Mouse (Mus musculus) heart, embryonic 11.5 days (tissue): ENCODE measurements around the gene Apom. TPM values are rescaled to one million over a fixed set of nuclear protein-coding genes. Genes with fewer than 3 reads are reported as not detected.
A peak's percentile ranks its signal among the peaks of the same experiment; 100 is the strongest.

Experiments used
- ATAC-seq: fragments of 200-750 bp; cut with Nextera tagmentation; replicated peaks from 2 replicates; pipeline ENCODE4 v1.8.0; 2017; ENCODE audit warnings: moderate library complexity; ENCODE audit not compliant: insufficient number of reproducible peaks, low FRiP score, low TSS enrichment
- H3K27ac ChIP-seq: fragments of 300-500 bp; sonication (generic); 2 replicates; pipeline ENCODE4 v1.5.1; 2014; ENCODE audit warnings: mild to moderate bottlenecking, low read depth, low read length
- H3K27me3 ChIP-seq: fragments of 300-500 bp; sonication (generic); 2 replicates; pipeline ENCODE4 v1.6.1; 2014; ENCODE audit warnings: mild to moderate bottlenecking, low read length, mixed read lengths; ENCODE audit not compliant: control insufficient read depth, insufficient read depth
- H3K36me3 ChIP-seq: fragments of 300-500 bp; sonication (generic); 2 replicates; pipeline ENCODE4 v1.6.1; 2014; ENCODE audit warnings: mild to moderate bottlenecking, low read length, moderate library complexity, mixed read lengths; ENCODE audit not compliant: control insufficient read depth, insufficient read depth
- H3K4me1 ChIP-seq: fragments of 300-500 bp; sonication (generic); 2 replicates; pipeline ENCODE4 v1.6.1; 2014; ENCODE audit warnings: low read length; ENCODE audit not compliant: control insufficient read depth, insufficient read depth
- H3K4me2 ChIP-seq: fragments of 300-500 bp; sonication (generic); 2 replicates; pipeline ENCODE4 v1.6.1; 2014; ENCODE audit warnings: mild to moderate bottlenecking, moderate library complexity
- H3K4me3 ChIP-seq: fragments of 300-500 bp; sonication (generic); 2 replicates; pipeline ENCODE4 v1.5.1; 2014; ENCODE audit warnings: low read depth, low read length
- H3K9ac ChIP-seq: fragments of 300-500 bp; sonication (generic); 2 replicates; pipeline ENCODE4 v1.6.1; 2014; ENCODE audit warnings: mild to moderate bottlenecking, low read depth, low read length, moderate library complexity
- H3K9me3 ChIP-seq: fragments of 300-500 bp; sonication (generic); replicated peaks from 2 replicates; pipeline ENCODE4 v1.6.1; 2016; ENCODE audit warnings: low read length; ENCODE audit not compliant: control insufficient read depth
- WGBS: fragments of 180-500 bp; shearing (Covaris S2); extraction: QIAGEN DNeasy Blood & Tissue Kit; methylation state at CpG from one replicate; pipeline ENCODE4 v1.1.7; 2014; ENCODE audit not compliant: insufficient replicate concordance; 5-methylcytosine and 5-hydroxymethylcytosine counted together
- polyA plus RNA-seq: library from polyadenylated mRNA; unstranded; fragments of >200 nt; fragmentation: Nextera tagmentation; extraction: Ambion mirVana; gene quantifications from 2 replicates; pipeline ENCODE4 v1.2.1, GENCODE M21; 2014

The Apom gene
- polyA plus RNA-seq, 1 experiment from 2014 or later, result 12.9 TPM

- H3K9me3 ChIP-seq, result no peaks in the 10 kb centered on the region
- H3K36me3 ChIP-seq, result peaks cover 70% of the 10 kb centered on the region
- 78% methylated on average over 16 of the region's 16 CpGs for WGBS
- ATAC-seq, result no peak
- H3K4me1 ChIP-seq, result peaks cover 9% of the 10 kb centered on the region; the same call in 1 of the 2 replicates
- H3K4me2 ChIP-seq, result no peak overlapping the region
- H3K27me3 ChIP-seq, result no peaks in the 10 kb centered on the region
- H3K4me3 ChIP-seq, result no peak overlapping the region
- no peak overlapping the region for H3K27ac ChIP-seq
- no peak overlapping the region for H3K9ac ChIP-seq
These were observed 8.7 kb upstream of the Apom start for GRCm38 (mm10) chr17:35140490-35140996.

DNA sequence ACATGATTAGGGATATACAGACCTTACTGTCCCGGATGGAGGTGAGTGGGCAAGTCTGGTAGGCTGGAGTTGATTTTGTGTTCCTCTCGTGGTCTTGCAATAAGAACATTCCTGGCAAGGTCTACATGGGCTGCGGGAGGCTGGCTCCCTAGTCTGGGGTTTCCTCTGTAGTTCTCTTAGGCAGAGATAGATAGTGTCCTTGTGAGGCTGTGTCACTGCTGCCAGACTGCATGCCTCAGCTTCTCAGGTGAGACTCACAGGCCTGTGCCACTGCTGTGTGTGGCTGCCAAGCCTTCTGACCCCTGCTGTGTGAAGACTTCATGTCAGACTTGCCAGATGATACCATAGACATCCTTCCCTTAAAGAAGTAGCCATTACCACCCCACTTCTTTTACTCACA lies 7.4 kb upstream of the Apom start:
- H3K9ac ChIP-seq, result no peak overlapping the region
- peaks cover 58% of the 10 kb centered on the region for H3K36me3 ChIP-seq
- H3K4me1 ChIP-seq, result peaks cover 9% of the 10 kb centered on the region; the same call in 1 of the 2 replicates
- H3K27me3 ChIP-seq, result no peaks in the 10 kb centered on the region
- whole genome bisulfite sequencing, result 95% methylated on average over 3 of the region's 3 CpGs
- H3K4me2 ChIP-seq, result no peak overlapping the region
- H3K4me3 ChIP-seq, result peak overlapping the region; percentile 0; the same call in 1 of the 2 replicates
- H3K27ac ChIP-seq, result no peak overlapping the region; the same call in 1 of the 2 replicates
- H3K9me3 ChIP-seq, result no peaks in the 10 kb centered on the region
- no peak for ATAC-seq

- Histone ChIP-seq H3K27me3 (no peaks in the 10 kb centered on the region), H3K9ac (peak overlapping the region; percentile 91), H3K27ac (peak overlapping the region; percentile 96), H3K9me3 (no peaks in the 10 kb centered on the region), H3K4me1 (peaks cover 9% of the 10 kb centered on the region; the same call in 1 of the 2 replicates), H3K36me3 (peaks cover 24% of the 10 kb centered on the region), H3K4me3 (peak overlapping the region; percentile 76), H3K4me2 (peak overlapping the region; percentile 94)
- ATAC-seq, result peak; percentile 63
- under 1% methylated on average over 42 of the region's 43 CpGs for WGBS
These were observed 3.9 kb upstream of the Apom start for GRCm38 (mm10) chr17:35135591-35136320.

DNA sequence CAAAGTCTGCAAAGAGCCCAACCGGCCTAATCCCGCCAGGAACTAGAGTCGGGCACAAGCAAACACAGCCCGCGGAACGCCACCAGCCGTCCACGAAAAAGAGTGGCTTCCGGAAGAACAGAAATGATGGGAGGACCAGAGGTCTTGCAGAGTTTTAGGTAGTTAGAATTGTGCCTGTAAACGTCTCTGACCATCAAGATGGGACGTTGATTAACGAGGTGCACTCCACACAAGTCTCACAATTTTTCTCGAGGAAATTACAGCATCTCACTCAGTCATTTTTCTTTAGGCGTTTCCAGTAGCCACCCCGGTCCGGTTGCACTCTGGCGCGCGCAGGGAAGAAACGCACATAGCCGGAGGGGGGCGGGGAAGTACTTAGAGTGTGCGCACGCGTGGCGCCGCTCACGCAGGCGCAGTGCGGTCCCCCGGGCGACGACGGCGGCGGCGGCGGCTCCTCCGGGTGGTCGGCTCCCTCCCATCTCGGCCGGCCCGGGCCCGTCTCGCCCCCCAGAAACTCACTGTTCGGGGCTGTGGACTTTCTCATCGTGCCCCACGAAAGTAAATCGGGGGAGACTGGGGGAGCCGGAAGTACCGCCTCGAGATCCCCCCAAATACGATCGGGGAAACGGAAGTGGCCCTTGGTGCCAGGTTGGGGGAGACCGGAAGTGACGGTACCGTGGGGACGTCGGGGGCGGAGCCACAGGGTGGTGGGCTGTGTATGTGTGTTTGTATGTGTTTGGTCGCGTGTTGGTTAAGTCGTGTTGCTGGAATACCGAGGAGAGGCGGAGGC lies 3.1 kb upstream of the Apom start, which contains the start of gene Bag6:
Gene Bag6, plus strand, starts transcription at position 378 of the 790 bp plus-strand sequence.
- Histone ChIP-seq H3K9me3 (no peaks in the 10 kb centered on the region), H3K4me1 (peaks cover 9% of the 10 kb centered on the region; the same call in 1 of the 2 replicates), H3K36me3 (peaks cover 18% of the 10 kb centered on the region), H3K4me3 (peak within 1 kb of the TSS; percentile 76), H3K9ac (peak within 1 kb of the TSS; percentile 91), H3K27ac (peak within 1 kb of the TSS; percentile 96), H3K4me2 (peak within 1 kb of the TSS; percentile 94), H3K27me3 (no peaks in the 10 kb centered on the region)
- WGBS, result under 1% methylated on average over 66 of the region's 66 CpGs
- ATAC-seq, result peak; percentile 90

- peaks cover 3% of the 10 kb centered on the region for H3K36me3 ChIP-seq
- H3K9ac ChIP-seq, result no peak overlapping the region
- peaks cover 9% of the 10 kb centered on the region; the same call in 1 of the 2 replicates for H3K4me1 ChIP-seq
- 93% methylated on average over 7 of the region's 7 CpGs for WGBS
- H3K4me3 ChIP-seq, result peak overlapping the region; percentile 0; the same call in 1 of the 2 replicates
- no peaks in the 10 kb centered on the region for H3K9me3 ChIP-seq
- no peak overlapping the region for H3K27ac ChIP-seq
- H3K4me2 ChIP-seq, result no peak overlapping the region
- no peaks in the 10 kb centered on the region for H3K27me3 ChIP-seq
- ATAC-seq, result no peak
These were observed 1.7 kb upstream of the Apom start for GRCm38 (mm10) chr17:35133517-35133916.

- Histone ChIP-seq H3K9me3 (no peaks in the 10 kb centered on the region), H3K4me3 (no peak overlapping the region), H3K4me1 (peaks cover 13% of the 10 kb centered on the region), H3K9ac (no peak overlapping the region), H3K36me3 (peaks cover 2% of the 10 kb centered on the region), H3K27me3 (no peaks in the 10 kb centered on the region), H3K4me2 (no peak overlapping the region), H3K27ac (no peak overlapping the region)
- ATAC-seq, result no peak
- WGBS, result 71% methylated on average over 3 of the region's 3 CpGs
These were observed 317 bp upstream of the Apom start for GRCm38 (mm10) chr17:35132174-35132560.

GRCm38 (mm10) chr17:35131038-35131437 lies 812 bp downstream of the Apom start:
- Histone ChIP-seq H3K9me3 (no peaks in the 10 kb centered on the region), H3K27ac (no peak overlapping the region), H3K27me3 (no peaks in the 10 kb centered on the region), H3K4me3 (no peak overlapping the region), H3K9ac (no peak overlapping the region), H3K4me1 (peaks cover 10% of the 10 kb centered on the region), H3K4me2 (no peak overlapping the region), H3K36me3 (peaks cover 2% of the 10 kb centered on the region)
- ATAC-seq, result no peak
- 78% methylated on average over 8 of the region's 8 CpGs for WGBS

DNA sequence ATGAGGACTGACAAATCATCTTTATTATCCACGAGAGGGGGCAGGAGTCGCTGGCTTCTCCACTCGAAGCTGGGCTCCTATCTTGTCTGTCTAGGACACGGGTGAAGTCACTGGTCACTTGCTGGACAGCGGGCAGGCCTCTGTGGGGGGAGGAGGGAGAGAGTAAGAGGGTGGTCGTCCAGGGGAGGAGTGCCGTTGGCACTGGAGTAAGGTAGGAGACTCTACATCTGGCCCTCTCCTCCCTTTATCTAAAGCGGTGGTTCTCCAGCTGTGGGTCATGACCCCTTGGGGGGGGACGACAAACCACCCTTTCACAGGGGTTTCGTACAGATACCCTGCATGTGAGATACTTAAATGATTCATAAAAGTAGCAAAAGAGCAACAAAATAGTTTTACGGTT lies 2.9 kb downstream of the Apom start:
- no peak overlapping the region for H3K4me2 ChIP-seq
- H3K9ac ChIP-seq, result no peak overlapping the region
- peaks cover 17% of the 10 kb centered on the region for H3K4me1 ChIP-seq
- H3K27ac ChIP-seq, result no peak overlapping the region
- no peak overlapping the region for H3K4me3 ChIP-seq
- no peak for ATAC-seq
- peaks cover 2% of the 10 kb centered on the region for H3K36me3 ChIP-seq
- 67% methylated on average over 11 of the region's 11 CpGs for WGBS
- no peaks in the 10 kb centered on the region for H3K27me3 ChIP-seq
- no peaks in the 10 kb centered on the region for H3K9me3 ChIP-seq
